Mouse (Mus musculus) small intestine, adult 2 months (tissue): ENCODE data around the gene Rpl18.
A peak's percentile ranks its signal among the peaks of the same experiment; 100 is the strongest.

Source experiments
- CTCF ChIP-seq: fragments of 200-500 bp; IDR thresholded peaks from 2 replicates; pipeline ENCODE4 v1.5.1; 2012; ENCODE audit warnings: low read depth, mild to moderate bottlenecking, control low read depth, inconsistent platforms, low read length, moderate library complexity, mixed read lengths; ENCODE audit not compliant: insufficient replicate concordance, insufficient read length; ENCODE audit errors: extremely low read depth
- POLR2A ChIP-seq: fragments of 200-500 bp; IDR thresholded peaks from 2 replicates; pipeline ENCODE4 v1.6.1; 2012; ENCODE audit warnings: low read depth, mild to moderate bottlenecking, control low read depth, inconsistent platforms, low read length, moderate library complexity

DNA sequence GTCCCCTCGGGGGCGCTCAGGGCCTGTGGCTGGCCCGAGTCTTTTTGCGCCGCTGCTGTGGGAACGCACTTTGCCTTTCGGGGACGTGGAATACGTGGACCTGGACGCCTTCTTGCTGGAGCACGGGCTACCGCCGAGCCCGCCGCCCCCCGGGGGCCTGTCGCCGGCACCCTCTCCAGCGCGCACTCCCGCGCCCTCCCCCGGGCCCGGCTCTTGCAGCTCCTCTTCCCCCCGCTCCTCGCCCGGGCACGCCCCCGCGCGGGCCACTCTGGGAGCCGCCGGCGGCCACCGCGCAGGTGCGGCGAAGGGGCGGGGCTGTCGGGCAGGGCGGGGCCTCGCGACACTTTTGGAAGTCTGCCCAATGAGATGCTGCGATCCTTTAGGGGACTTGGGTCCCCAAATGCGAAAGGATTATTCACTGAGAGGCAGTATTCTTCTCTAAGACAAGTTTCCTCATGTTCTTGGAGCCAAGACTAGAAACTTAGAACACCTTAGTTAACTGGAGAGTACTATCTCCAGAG lies 8.5 kb upstream of the Rpl18 start:
- TF ChIP-seq POLR2A (peak; percentile 87), CTCF (no peak)
